Mouse (Mus musculus) cerebellum, adult (tissue): Measurements from ENCODE around the gene Galnt10.

Experiments used
- ATAC-seq: cut with Nextera tagmentation; 2 replicates; pipeline ENCODE4 v1.9.2; 2017; ENCODE audit warnings: mild to moderate bottlenecking, moderate library complexity, mixed read lengths; ENCODE audit not compliant: insufficient number of reproducible peaks, low FRiP score, low TSS enrichment

The Galnt10 gene

GRCm38 (mm10) chr11:57633975-57634585, 11.2 kb upstream of the Galnt10 start:
- no peak for ATAC-seq

GRCm38 (mm10) chr11:57635148-57635547, 10.1 kb upstream of the Galnt10 start:
- no peak for ATAC-seq

DNA sequence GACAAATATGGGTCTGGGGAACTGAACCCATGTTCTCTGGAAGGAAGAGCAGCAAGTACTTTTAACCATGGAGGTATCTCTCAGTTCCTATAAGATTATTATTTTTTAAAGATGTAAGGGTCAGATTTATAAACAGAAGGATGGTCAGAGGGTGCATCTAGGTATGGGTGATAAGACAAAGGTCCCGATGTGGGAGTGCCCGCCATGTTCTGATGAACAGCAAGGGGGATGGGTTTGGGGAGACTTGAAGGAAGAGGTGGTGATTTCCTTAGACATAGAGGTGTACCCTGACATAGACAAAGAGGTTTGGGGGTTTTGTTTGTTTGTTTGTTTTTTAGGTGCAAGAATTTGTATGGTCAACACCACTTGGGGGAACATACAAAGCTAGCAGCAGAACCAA, 1.6 kb upstream of the Galnt10 start:
- no peak for ATAC-seq

- ATAC-seq = peak; percentile 52
Observed at GRCm38 (mm10) chr11:57644245-57645017, 811 bp upstream of the Galnt10 start.

GRCm38 (mm10) chr11:57645847-57646246, 605 bp downstream of the Galnt10 start:
- no peak for ATAC-seq

DNA sequence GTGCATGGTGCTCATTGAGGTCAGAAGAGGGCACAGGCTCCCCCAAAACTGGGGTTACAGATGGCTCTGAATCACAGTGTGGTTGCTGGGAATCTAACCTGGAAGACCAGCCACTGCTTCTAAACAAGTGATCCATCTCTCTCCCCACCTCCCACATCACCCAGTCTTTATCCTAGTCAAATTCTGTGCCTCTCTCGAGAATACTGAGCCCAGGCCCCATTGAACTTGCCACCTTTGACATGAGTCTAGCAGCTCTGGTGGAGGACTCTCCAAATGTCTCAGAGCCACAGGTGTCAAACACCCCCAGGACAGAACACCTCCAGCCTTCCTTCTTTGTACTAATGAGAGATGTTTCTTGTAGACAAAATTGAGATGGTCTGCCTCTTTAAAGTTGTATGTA, 1.2 kb downstream of the Galnt10 start:
- no peak for ATAC-seq

DNA sequence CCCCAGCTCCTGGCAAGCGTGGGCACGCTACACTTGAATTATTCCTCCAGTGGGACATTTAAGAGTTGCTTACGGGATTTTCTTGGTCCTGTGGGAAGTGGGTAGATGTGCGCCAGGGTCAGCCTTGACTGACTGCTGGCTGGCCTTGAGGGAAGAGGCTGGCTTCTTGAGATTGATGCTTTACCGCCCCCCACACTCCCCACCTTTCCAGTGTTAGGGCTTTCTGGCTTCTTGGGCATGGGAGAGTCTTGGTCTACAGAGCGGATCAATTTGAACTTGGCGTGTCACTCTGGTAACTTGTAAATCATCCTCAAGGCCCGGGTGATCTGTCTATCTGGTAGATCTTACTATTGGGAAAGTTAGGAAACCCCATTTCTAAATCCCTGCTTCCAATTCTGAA, 1.7 kb downstream of the Galnt10 start:
- no peak for ATAC-seq

DNA sequence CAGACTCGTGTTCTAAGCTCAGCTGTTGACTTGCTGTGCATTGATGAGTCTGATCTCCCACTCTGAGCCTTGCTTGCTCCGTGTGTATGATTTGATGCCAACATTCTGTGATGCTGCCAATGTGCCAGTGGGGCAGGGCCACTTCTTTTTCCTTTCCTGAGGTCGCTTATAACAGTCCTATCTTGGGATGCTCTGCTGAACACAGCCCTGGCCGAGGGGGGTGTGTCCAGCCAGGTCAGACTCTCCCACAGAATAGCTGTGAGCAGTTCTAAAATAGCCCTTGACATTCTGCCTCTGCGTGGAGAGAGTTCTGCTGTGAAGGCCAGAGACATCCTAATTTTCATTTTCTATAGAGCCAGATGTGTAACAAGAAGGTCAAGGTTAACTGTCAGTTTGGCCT, 2.2 kb downstream of the Galnt10 start:
- ATAC-seq = no peak

- ATAC-seq = no peak
Observed at GRCm38 (mm10) chr11:57648196-57648800, 3.1 kb downstream of the Galnt10 start.

- ATAC-seq = no peak
Observed at GRCm38 (mm10) chr11:57649269-57649668, 4.0 kb downstream of the Galnt10 start.

GRCm38 (mm10) chr11:57649671-57650070, 4.4 kb downstream of the Galnt10 start:
- ATAC-seq = no peak

- ATAC-seq = no peak
Observed at GRCm38 (mm10) chr11:57650867-57651266, 5.6 kb downstream of the Galnt10 start.

GRCm38 (mm10) chr11:57651281-57651810, 6.1 kb downstream of the Galnt10 start:
- ATAC-seq = no peak

DNA sequence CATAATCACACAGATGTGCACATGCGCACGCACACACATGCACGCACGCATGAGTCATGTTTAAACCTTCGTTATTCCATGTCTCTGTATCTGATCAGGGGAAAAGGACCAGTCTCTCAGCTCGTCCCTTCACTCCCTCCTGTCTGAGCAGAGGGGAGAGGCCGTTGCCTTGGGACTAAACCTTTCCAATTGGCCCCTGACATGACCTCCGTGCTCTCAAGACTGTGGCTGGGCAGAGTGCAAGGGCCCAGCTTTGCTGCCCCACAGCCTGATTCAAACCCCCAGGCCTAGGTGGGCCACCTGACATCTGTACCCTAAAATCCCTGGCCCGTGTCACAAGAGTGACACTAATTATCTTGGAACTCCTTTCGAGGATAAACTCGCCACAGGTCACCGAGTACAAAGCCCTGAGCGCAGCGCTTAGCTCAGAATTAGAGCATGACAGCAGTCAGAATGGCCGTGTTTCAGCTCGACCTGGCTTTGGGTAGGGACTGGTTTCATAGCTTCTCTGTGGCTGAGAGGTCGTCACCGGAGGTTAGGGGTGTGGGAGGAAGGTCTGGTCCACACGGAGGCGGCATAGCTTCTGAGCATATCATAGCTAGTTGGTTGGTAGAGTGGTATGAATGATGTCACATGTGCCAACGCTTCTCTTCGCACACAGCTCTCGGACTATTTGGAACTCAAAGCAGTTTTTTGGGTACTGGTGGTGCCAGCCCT, 7.1 kb downstream of the Galnt10 start:
- ATAC-seq = no peak

GRCm38 (mm10) chr11:57652923-57653660, 7.8 kb downstream of the Galnt10 start:
- ATAC-seq = no peak

- no peak for ATAC-seq
Observed at GRCm38 (mm10) chr11:57653796-57654195, 8.6 kb downstream of the Galnt10 start.

- ATAC-seq = no peak
Observed at GRCm38 (mm10) chr11:57654386-57654785, 9.1 kb downstream of the Galnt10 start.

DNA sequence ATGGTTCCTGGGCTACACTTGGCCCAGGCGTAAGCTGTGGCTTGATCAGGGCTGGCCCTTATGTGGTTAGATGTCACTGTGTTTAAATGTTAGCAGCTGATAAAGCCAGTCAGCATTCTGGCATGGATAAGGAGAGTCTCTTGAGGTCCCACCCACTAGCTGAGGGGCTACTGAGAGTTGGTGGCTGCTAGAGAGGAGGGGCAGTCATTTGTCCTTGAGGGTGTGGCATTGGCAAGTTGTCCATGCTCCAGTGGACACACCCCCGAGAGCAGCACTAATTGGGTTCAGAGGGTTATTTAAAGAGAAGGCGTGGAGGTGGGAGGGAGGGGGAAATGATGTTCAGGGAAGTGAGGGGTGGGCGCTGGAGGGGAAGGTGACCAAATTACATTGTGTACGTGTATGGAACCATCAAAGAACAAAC, 9.7 kb downstream of the Galnt10 start:
- no peak for ATAC-seq

GRCm38 (mm10) chr11:57655669-57656325, 10.6 kb downstream of the Galnt10 start:
- ATAC-seq = no peak
